Mouse (Mus musculus) midbrain, embryonic 12.5 days (tissue): ENCODE measurements around the gene Rpa1. TPM values are rescaled to one million over a fixed set of nuclear protein-coding genes. Genes with fewer than 3 reads are reported as not detected.
A peak's percentile ranks its signal among the peaks of the same experiment; 100 is the strongest.

Source experiments
- ATAC-seq: fragments of 200-750 bp; cut with Nextera tagmentation; 2 replicates; pipeline ENCODE4 v1.8.0; 2017; ENCODE audit warnings: low read depth, moderate TSS enrichment, moderate library complexity; ENCODE audit not compliant: low FRiP score
- H3K27ac ChIP-seq: fragments of 300-500 bp; sonication (generic); replicated peaks from 2 replicates; pipeline ENCODE4 v1.5.1; 2016; ENCODE audit warnings: mild to moderate bottlenecking
- H3K27me3 ChIP-seq: fragments of 300-500 bp; sonication (generic); 2 replicates; pipeline ENCODE4 v1.6.1; 2016; ENCODE audit warnings: mild to moderate bottlenecking
- H3K36me3 ChIP-seq: fragments of 300-500 bp; sonication (generic); 2 replicates; pipeline ENCODE4 v1.6.1; 2016
- H3K4me1 ChIP-seq: fragments of 300-500 bp; sonication (generic); 2 replicates; pipeline ENCODE4 v1.6.1; 2016
- H3K4me2 ChIP-seq: fragments of 300-500 bp; sonication (generic); replicated peaks from 2 replicates; pipeline ENCODE4 v1.6.1; 2016; ENCODE audit warnings: mild to moderate bottlenecking, moderate library complexity
- H3K4me3 ChIP-seq: fragments of 300-500 bp; sonication (generic); 2 replicates; pipeline ENCODE4 v1.5.1; 2016; ENCODE audit warnings: mild to moderate bottlenecking
- H3K9ac ChIP-seq: fragments of 300-500 bp; sonication (generic); replicated peaks from 2 replicates; pipeline ENCODE4 v1.6.1; 2016; ENCODE audit warnings: mild to moderate bottlenecking, moderate library complexity
- H3K9me3 ChIP-seq: fragments of 300-500 bp; sonication (generic); 2 replicates; pipeline ENCODE4 v1.6.1; 2016; ENCODE audit warnings: mild to moderate bottlenecking
- WGBS: fragments of 180-500 bp; shearing (Covaris S2); methylation state at CpG from one replicate; pipeline ENCODE4 v1.1.7; 2016; 5-methylcytosine and 5-hydroxymethylcytosine counted together
- polyA plus RNA-seq: library from polyadenylated mRNA; unstranded; fragments of >200 nt; fragmentation: Nextera tagmentation; extraction: Ambion mirVana; gene quantifications from 2 replicates; pipeline ENCODE4 v1.2.1, GENCODE M21; 2016

Rpa1 gene
- polyA plus RNA-seq, 1 experiment from 2014 or later: 110 TPM

- Histone ChIP-seq H3K9me3 (no peaks in the 10 kb centered on the region), H3K36me3 (no peaks in the 10 kb centered on the region), H3K4me3 (no peak overlapping the region), H3K4me1 (peaks cover 27% of the 10 kb centered on the region), H3K9ac (no peak overlapping the region), H3K4me2 (no peak overlapping the region), H3K27ac (0 out of 2 replicates have a peak overlapping the region, but pooled peaks have one; percentile 5), H3K27me3 (peaks cover 5% of the 10 kb centered on the region; the same call in 1 of the 2 replicates)
- no peak for ATAC-seq
- WGBS: 67% methylated on average over 8 of the region's 8 CpGs
Observed at GRCm38 (mm10) chr11:75270276-75270984, 77.7 kb downstream of the Rpa1 start.

- Histone ChIP-seq H3K27me3 (peaks cover under 1% of the 10 kb centered on the region; the same call in 1 of the 2 replicates), H3K27ac (no peak overlapping the region), H3K9me3 (no peaks in the 10 kb centered on the region), H3K4me3 (no peak overlapping the region), H3K4me2 (no peak overlapping the region), H3K9ac (no peak overlapping the region), H3K4me1 (peaks cover 17% of the 10 kb centered on the region), H3K36me3 (no peaks in the 10 kb centered on the region)
- 87% methylated on average over 4 of the region's 4 CpGs for WGBS
- no peak for ATAC-seq
Observed at GRCm38 (mm10) chr11:75269213-75269612, 78.9 kb downstream of the Rpa1 start.

GRCm38 (mm10) chr11:75268492-75268891 lies 79.6 kb downstream of the Rpa1 start:
- no peak overlapping the region for H3K9ac ChIP-seq
- no peak overlapping the region for H3K4me2 ChIP-seq
- peaks cover 19% of the 10 kb centered on the region for H3K4me1 ChIP-seq
- WGBS: 82% methylated on average over 5 of the region's 5 CpGs
- ATAC-seq: no peak
- no peak overlapping the region for H3K27ac ChIP-seq
- no peaks in the 10 kb centered on the region for H3K36me3 ChIP-seq
- H3K4me3 ChIP-seq: no peak overlapping the region
- no peaks in the 10 kb centered on the region; the same call in 1 of the 2 replicates for H3K27me3 ChIP-seq
- no peaks in the 10 kb centered on the region for H3K9me3 ChIP-seq

GRCm38 (mm10) chr11:75267826-75268281 lies 80.3 kb downstream of the Rpa1 start:
- peak overlapping the region; percentile 54 for H3K27ac ChIP-seq
- no peaks in the 10 kb centered on the region for H3K36me3 ChIP-seq
- no peak overlapping the region for H3K9ac ChIP-seq
- ATAC-seq: no peak
- no peak overlapping the region for H3K4me3 ChIP-seq
- H3K27me3 ChIP-seq: no peaks in the 10 kb centered on the region
- no peak overlapping the region for H3K4me2 ChIP-seq
- no peaks in the 10 kb centered on the region for H3K9me3 ChIP-seq
- WGBS: 56% methylated on average over 9 of the region's 9 CpGs
- H3K4me1 ChIP-seq: peaks cover 21% of the 10 kb centered on the region

- no peaks in the 10 kb centered on the region for H3K27me3 ChIP-seq
- H3K4me1 ChIP-seq: peaks cover 37% of the 10 kb centered on the region
- H3K4me2 ChIP-seq: no peak overlapping the region
- no peaks in the 10 kb centered on the region for H3K9me3 ChIP-seq
- WGBS: 69% methylated on average over 15 of the region's 15 CpGs
- no peak overlapping the region for H3K9ac ChIP-seq
- no peaks in the 10 kb centered on the region for H3K36me3 ChIP-seq
- H3K27ac ChIP-seq: no peak overlapping the region
- no peak overlapping the region for H3K4me3 ChIP-seq
- no peak for ATAC-seq
Observed at GRCm38 (mm10) chr11:75265545-75265944, 82.6 kb downstream of the Rpa1 start.

- Histone ChIP-seq H3K9me3 (no peaks in the 10 kb centered on the region), H3K36me3 (no peaks in the 10 kb centered on the region), H3K4me3 (no peak overlapping the region), H3K27ac (peak overlapping the region; percentile 67; the same call in 1 of the 2 replicates), H3K4me2 (no peak overlapping the region), H3K4me1 (peaks cover 44% of the 10 kb centered on the region), H3K27me3 (no peaks in the 10 kb centered on the region), H3K9ac (no peak overlapping the region)
- 92% methylated on average over 6 of the region's 6 CpGs for WGBS
- ATAC-seq: no peak
Observed at GRCm38 (mm10) chr11:75264550-75264949, 83.6 kb downstream of the Rpa1 start.

- Histone ChIP-seq H3K9me3 (no peaks in the 10 kb centered on the region), H3K9ac (no peak overlapping the region), H3K4me3 (no peak overlapping the region), H3K4me1 (peaks cover 44% of the 10 kb centered on the region), H3K4me2 (no peak overlapping the region), H3K27me3 (no peaks in the 10 kb centered on the region), H3K27ac (peak overlapping the region; percentile 67), H3K36me3 (no peaks in the 10 kb centered on the region)
- 0 out of 2 replicates have a peak, but pooled peaks have one; percentile 45 for ATAC-seq
- WGBS: 57% methylated on average over 6 of the region's 6 CpGs
Observed at GRCm38 (mm10) chr11:75263964-75264312, 84.2 kb downstream of the Rpa1 start.

- H3K9me3 ChIP-seq: no peaks in the 10 kb centered on the region
- ATAC-seq: 0 out of 2 replicates have a peak, but pooled peaks have one; percentile 16
- H3K27me3 ChIP-seq: no peaks in the 10 kb centered on the region
- H3K9ac ChIP-seq: no peak overlapping the region
- no peaks in the 10 kb centered on the region for H3K36me3 ChIP-seq
- H3K4me3 ChIP-seq: no peak overlapping the region
- peak overlapping the region; percentile 67 for H3K27ac ChIP-seq
- no peak overlapping the region for H3K4me2 ChIP-seq
- H3K4me1 ChIP-seq: peaks cover 42% of the 10 kb centered on the region
- WGBS: 60% methylated on average over 15 of the region's 15 CpGs
Observed at GRCm38 (mm10) chr11:75263274-75263963, 84.7 kb downstream of the Rpa1 start.

GRCm38 (mm10) chr11:75262791-75263190 lies 85.3 kb downstream of the Rpa1 start:
- Histone ChIP-seq H3K27ac (peak overlapping the region; percentile 67; the same call in 1 of the 2 replicates), H3K4me3 (no peak overlapping the region), H3K4me1 (peaks cover 41% of the 10 kb centered on the region), H3K9me3 (no peaks in the 10 kb centered on the region), H3K4me2 (no peak overlapping the region), H3K9ac (no peak overlapping the region), H3K27me3 (no peaks in the 10 kb centered on the region), H3K36me3 (no peaks in the 10 kb centered on the region)
- WGBS: 47% methylated on average over 5 of the region's 5 CpGs
- no peak for ATAC-seq

GRCm38 (mm10) chr11:75262181-75262580 lies 85.9 kb downstream of the Rpa1 start:
- 92% methylated on average over 3 of the region's 3 CpGs for WGBS
- H3K4me1 ChIP-seq: peaks cover 41% of the 10 kb centered on the region
- no peak overlapping the region for H3K9ac ChIP-seq

GRCm38 (mm10) chr11:75261730-75262129 lies 86.4 kb downstream of the Rpa1 start:
- Histone ChIP-seq H3K4me2 (no peak overlapping the region), H3K27me3 (no peaks in the 10 kb centered on the region), H3K9ac (no peak overlapping the region), H3K36me3 (no peaks in the 10 kb centered on the region), H3K4me3 (no peak overlapping the region), H3K9me3 (no peaks in the 10 kb centered on the region), H3K4me1 (peaks cover 41% of the 10 kb centered on the region), H3K27ac (no peak overlapping the region)
- ATAC-seq: no peak
- WGBS: 85% methylated on average over 4 of the region's 4 CpGs

More at GRCm38 (mm10) chr11:75262181-75262580, 85.9 kb downstream of the Rpa1 start:
- Histone ChIP-seq H3K4me2 (no peak overlapping the region), H3K9me3 (no peaks in the 10 kb centered on the region), H3K36me3 (no peaks in the 10 kb centered on the region), H3K4me3 (no peak overlapping the region), H3K27ac (no peak overlapping the region), H3K27me3 (no peaks in the 10 kb centered on the region)
- ATAC-seq: no peak

- no peak overlapping the region for H3K27ac ChIP-seq
- WGBS: 93% methylated on average over 2 of the region's 2 CpGs
- no peak overlapping the region for H3K9ac ChIP-seq
Observed at GRCm38 (mm10) chr11:75261016-75261415, 87.1 kb downstream of the Rpa1 start.

More at GRCm38 (mm10) chr11:75261016-75261415, 87.1 kb downstream of the Rpa1 start:
- Histone ChIP-seq H3K27me3 (no peaks in the 10 kb centered on the region), H3K36me3 (no peaks in the 10 kb centered on the region), H3K4me1 (peaks cover 41% of the 10 kb centered on the region), H3K9me3 (no peaks in the 10 kb centered on the region), H3K4me2 (no peak overlapping the region), H3K4me3 (no peak overlapping the region)
- ATAC-seq: no peak
